Mouse (Mus musculus) kidney, postnatal 10 days (tissue): Measurements from ENCODE around the gene Zbtb7b.
A peak's percentile ranks its signal among the peaks of the same experiment; 100 is the strongest.

Experiments
- DNase-seq: peaks from one replicate; pipeline ENCODE4 v3.0.0; 2021; ENCODE audit warnings: mixed read lengths

Gene Zbtb7b

GRCm38 (mm10) chr3:89418170-89418860 lies 23.7 kb upstream of the Zbtb7b start, which contains the start of the genes Cks1b and Shc1:
TSS of gene Cks1b (minus strand) at chr3:89418383.
TSS of gene Shc1 (plus strand) at chr3:89418443.
- peak; percentile 95 for DNase-seq

- DNase-seq, result no peak
Measured at GRCm38 (mm10) chr3:89417840-89418169, 23.2 kb upstream of the Zbtb7b start.

GRCm38 (mm10) chr3:89417131-89417530 lies 22.6 kb upstream of the Zbtb7b start:
- DNase-seq, result no peak

DNA sequence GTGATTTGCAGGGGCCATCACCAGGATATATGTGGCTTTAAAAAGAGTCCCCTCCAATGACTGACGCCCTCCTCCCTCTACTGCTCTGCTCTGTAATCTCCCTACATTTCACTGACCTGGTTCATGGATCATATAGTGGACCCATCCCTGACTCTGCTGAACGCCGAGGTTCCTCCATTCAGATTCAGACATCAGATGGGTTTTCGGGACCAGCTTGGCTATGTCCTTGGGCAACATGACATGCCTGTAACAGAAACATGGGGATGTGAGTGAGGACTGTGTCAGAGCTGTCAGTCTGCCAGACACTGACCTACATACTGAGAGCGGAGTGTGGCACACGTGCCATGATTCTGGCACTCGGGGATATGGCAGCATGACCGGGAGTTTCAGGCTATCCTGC lies 21.6 kb upstream of the Zbtb7b start:
- DNase-seq, result no peak

GRCm38 (mm10) chr3:89411490-89412393 lies 17.2 kb upstream of the Zbtb7b start, which contains the start of gene Flad1:
TSS of gene Flad1 (minus strand) at chr3:89411870.
- DNase-seq, result peak; percentile 97

DNA sequence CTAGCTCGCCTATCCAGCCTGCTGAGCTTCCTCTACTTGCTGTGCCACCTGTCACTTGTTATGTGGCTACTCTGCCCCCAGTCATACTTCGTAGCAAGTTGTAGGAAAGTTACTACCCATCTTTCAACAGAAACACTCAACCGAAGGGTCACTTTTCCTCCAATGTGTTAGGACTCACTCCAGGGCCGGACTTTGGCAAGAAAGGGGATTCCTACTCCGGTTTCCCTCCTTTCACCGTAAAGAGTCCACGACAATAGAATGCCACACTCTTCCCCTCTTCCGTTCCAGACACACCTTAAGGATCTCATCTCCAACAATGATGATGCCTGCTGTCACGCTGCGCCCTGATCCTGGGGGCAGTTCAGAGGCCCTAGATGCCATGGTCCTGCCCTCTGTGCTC lies 16.3 kb upstream of the Zbtb7b start:
- no peak for DNase-seq

GRCm38 (mm10) chr3:89409701-89410100 lies 15.1 kb upstream of the Zbtb7b start:
- no peak for DNase-seq

DNA sequence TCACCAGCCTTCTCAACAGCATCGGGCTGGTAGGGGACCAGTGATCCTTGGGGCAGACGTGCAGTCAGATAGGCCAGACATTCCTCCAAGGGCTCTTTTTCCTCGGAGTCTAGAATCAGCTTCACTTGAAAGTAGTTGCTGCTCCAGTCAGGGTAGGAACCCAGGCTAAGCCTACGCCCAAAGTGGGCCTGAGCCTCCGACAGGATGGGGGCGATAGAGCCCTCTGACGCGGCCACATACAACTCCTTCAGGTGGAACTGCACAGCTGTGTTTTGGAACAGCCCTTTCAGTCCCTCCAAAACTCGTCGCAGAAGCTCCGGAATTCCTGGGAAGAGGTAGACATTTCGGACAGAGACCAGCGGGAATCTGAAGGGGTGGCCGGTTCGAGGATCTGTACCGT lies 13.9 kb upstream of the Zbtb7b start:
- DNase-seq, result no peak

DNA sequence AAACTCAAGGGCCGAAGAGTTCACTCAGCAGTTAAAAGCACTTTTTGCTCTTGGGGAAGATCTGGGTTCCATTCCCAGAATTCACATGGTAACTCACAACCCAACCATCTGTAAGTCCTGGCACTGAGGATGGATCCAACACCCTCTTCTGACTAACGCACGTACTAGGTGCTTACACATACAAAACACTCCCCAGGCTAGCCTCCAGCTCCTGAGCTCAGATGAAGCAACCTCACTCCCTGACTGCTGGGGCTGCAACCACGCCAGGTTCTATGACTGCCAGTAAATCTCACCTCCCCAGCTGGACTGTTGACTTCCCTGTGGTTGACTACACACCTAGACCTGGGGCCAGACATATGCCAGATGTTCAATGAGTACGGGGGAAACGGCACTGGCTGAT lies 12.3 kb upstream of the Zbtb7b start:
- DNase-seq, result no peak

DNA sequence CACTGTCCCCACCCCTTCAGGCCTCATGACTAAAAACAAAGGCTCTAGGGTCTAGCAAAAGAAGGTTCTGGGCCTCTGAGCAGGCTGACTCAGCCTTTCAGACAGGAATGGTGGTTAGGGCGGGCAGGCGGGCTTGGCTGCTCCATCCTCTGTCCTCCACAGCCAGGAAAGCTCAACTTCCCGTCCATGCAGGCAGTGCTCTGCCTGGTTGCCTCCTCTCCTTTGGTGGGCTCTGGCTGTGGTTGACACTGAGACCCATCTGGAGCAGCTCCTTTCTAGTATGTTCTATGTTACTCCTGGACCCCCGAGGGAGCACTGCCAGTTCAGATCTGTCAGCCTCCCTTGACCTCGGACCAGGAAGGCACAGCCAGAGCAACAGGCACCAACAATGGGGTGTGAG lies 8.1 kb upstream of the Zbtb7b start, which contains the start of gene Lenep:
Gene Lenep (minus strand): TSS at position 101 of the 400 bp plus-strand sequence.
- no peak for DNase-seq

- DNase-seq, result no peak
Measured at GRCm38 (mm10) chr3:89401329-89401728, 6.8 kb upstream of the Zbtb7b start.

DNA sequence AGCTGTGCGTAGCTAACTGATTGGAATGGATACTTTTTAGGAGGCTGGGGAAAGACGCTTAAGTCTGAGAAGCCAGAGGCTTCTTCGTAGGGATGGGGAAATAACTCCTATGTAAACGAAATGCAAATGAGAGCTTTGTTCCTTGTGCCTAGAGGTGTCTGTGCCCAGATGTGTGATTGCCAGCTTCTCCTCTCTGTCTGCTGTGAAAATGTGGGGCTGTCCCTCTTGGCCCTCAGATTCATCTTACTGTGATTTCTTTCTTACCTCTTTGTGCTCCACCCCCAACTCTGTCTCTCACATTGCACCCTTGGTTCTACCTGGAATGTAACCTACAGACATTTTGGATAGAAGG lies 2.1 kb upstream of the Zbtb7b start:
- DNase-seq, result no peak

GRCm38 (mm10) chr3:89395806-89396653 lies 1.5 kb upstream of the Zbtb7b start:
- DNase-seq, result peak; percentile 87

GRCm38 (mm10) chr3:89395419-89395805 lies 836 bp upstream of the Zbtb7b start:
- peak; percentile 49 for DNase-seq

DNA sequence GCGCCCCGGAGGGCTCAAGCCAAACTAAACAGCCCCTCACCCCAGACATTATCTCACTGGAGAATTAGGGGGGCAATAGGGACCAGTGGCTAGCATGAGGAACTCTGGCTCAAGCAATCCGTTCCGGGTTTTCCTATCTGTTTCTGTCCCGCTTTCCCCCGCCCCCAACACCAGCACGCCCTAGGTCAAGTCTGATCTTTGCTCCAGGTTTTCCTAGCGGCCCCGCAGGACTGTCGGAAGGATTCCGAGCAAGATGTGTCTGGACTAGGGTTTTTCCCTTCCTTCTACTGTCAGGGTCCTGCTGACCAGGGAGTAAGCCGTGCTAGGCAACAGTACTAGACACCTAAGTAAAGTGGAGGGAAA lies 299 bp upstream of the Zbtb7b start:
- peak; percentile 92 for DNase-seq

DNA sequence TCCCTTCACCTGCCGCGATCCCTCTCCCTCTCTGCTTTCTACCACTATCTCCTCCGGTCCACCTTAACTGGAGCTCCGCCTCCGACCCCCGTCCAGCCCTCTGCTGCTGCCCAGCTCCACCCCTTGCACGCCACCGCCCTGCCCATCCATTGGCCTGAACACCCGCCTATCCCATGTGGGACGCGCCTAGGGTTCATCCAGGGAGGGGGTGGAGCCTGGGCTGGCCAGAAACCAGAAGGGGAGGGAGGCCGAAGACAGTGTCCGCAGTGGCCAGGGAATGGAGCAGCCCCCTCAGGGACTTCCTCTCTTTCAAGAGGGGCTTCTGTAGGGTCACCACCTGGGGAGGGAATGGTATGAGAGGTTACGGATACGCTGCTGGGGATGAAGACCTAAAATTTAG lies 971 bp downstream of the Zbtb7b start:
- DNase-seq, result peak; percentile 99

DNA sequence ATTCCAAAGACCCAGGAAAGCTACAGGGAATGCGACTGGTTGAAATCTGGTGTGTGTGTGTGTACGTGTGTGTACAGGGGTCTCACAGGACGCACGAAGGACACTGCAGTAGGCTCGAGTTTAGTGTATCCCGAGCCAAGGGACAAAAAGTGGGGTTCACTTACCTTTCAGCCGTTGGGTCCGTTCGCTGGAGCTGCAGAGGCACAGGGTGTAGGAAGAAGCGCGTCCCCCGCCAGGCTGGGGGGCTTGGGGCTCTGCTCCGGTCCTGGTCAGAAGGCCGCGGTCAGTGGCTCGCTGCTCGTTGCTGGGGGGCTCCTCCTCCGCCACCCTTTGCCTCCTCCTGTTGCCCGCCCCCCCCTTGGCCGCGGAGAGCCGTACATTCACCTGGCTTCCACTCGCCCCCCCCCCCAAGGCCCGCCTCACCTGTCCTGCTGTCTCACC lies 1.7 kb downstream of the Zbtb7b start:
- peak; percentile 73 for DNase-seq

- peak; percentile 77 for DNase-seq
Measured at GRCm38 (mm10) chr3:89391663-89392511, 2.7 kb downstream of the Zbtb7b start.

DNA sequence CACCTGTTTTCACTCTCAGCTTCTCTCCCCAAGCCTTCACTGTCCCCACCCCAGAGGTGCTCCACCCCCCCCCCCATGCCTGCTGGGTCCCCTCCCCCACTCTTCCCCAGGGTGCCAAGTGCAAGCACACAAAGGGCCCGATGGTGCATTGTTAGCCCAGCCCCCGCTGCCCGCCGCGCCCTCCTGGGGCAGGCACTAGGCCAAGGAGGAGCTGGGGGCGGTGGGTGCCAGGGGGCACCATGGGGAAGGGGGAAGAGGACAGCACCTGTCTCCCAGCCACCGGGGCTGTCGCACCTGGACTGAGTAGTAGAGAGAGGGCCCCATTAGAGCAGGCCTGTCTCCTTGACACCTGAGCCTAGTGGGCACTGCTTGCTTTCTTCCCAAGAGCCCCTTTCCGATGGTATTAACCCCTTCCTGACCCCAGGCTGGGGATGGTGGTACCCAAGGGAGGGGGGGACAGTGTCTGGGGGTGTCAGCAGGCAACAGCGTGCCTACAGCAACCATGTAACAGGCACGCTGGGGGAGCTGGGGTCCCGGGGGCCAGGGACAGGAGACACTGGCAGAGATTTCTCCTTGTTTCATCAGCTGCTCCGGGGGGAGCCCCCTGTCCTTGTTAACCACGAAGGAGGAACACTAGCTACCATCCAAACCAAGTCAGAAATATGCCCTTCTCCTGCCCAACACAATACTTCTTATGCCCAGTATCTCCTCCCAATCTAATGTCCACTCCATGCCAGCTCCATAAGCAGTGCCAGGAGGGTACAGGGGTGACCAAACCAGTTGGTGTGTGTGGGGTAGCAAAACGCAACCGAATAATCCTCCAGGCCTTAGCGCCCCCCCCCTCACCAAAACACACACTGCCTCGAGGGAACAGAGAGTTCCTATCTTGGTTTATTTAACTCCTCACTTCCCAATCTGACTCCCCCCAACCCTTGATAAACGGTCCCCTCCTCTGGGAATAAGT lies 3.6 kb downstream of the Zbtb7b start:
- DNase-seq, result peak; percentile 56

DNA sequence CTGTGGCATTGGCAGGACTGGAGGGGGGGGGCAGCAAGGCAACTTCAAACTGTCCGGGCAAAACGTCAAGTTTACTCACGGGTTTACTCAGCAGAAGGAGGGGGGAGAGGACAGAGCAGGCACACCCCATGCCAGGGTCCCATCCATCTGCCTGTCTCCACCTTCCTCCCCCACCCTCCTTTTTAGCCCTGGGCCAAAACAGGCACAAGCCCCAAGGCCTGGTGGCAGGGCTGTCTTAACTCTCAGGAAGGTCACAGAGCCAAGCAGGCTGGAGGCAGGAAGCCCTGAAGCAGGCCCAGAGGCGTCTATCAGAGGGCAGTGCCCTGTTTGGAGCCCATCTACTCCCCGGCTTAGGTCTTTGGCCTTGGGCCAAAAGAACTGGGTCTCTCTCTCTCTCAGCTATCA lies 4.5 kb downstream of the Zbtb7b start:
- peak; percentile 42 for DNase-seq
